Mouse (Mus musculus) heart, postnatal 4 days (tissue): ENCODE results near the gene B3gnt6. TPM values are rescaled to one million over a fixed set of nuclear protein-coding genes. Genes with fewer than 3 reads are reported as not detected.

Experiments used
- DNase-seq: peaks from one replicate; pipeline ENCODE4 v3.0.0; 2021
- total RNA-seq, 2 experiments: library from RNA; stranded (reverse); gene quantifications; 2 replicates each; pipeline ENCODE4 v1.2.3; 2021

The B3gnt6 gene
- total RNA-seq, 2 experiments from 2014 or later: not detected

GRCm38 (mm10) chr7:98148721-98149407 lies 50.4 kb downstream of the B3gnt6 start:
- DNase-seq: no peak

GRCm38 (mm10) chr7:98147766-98148165 lies 51.5 kb downstream of the B3gnt6 start:
- no peak for DNase-seq

- DNase-seq: no peak
Measured at GRCm38 (mm10) chr7:98146447-98146845, 52.8 kb downstream of the B3gnt6 start.

GRCm38 (mm10) chr7:98145842-98146446 lies 53.3 kb downstream of the B3gnt6 start:
- no peak for DNase-seq

- no peak for DNase-seq
Measured at GRCm38 (mm10) chr7:98145402-98145801, 53.9 kb downstream of the B3gnt6 start, which contains the start of gene Omp. Omp (minus strand) TSS chr7:98145502.

GRCm38 (mm10) chr7:98142648-98143047 lies 56.6 kb downstream of the B3gnt6 start:
- DNase-seq: no peak

Other genes starting within 250 kb of the B3gnt6 start
- gene Myo7a, start 80.0 kb downstream of the B3gnt6 start, total RNA-seq: 1 to 10 TPM; 4.2 to 5.4 TPM
- under 1 TPM in 1 of 2 experiments, not detected in 1; 0.11 TPM for gene Omp, start 54.0 kb downstream of the B3gnt6 start, total RNA-seq
- 1 to 10 TPM; 2.0 to 2.2 TPM for gene Capn5, start 21.2 kb downstream of the B3gnt6 start, total RNA-seq
- gene Acer3, start 121.7 kb upstream of the B3gnt6 start, total RNA-seq: 10 to 100 TPM; 18.0 to 22.0 TPM
- gene Tsku, start 161.8 kb upstream of the B3gnt6 start, total RNA-seq: 1 to 10 TPM; 8.7 to 9.2 TPM
- gene Gucy2d, start 240.9 kb upstream of the B3gnt6 start, total RNA-seq: not detected